Mouse (Mus musculus): Measurements from ENCODE around the gene Rph3al. TPM values are rescaled to one million over a fixed set of nuclear protein-coding genes. Genes with fewer than 3 reads are reported as not detected.

Gene Rph3al
- polyA plus RNA-seq, 1 experiment from 2014 or later = 14.5 TPM

GRCm38 (mm10) chr11:75813085-75813484, 125.1 kb downstream of the Rph3al start:
- ATAC-seq (replicated peaks; ENCODE audit: low FRiP score, low read depth) = no peak

GRCm38 (mm10) chr11:75811900-75812299, 126.3 kb downstream of the Rph3al start:
- TF ChIP-seq CTCF (IDR thresholded peaks at IDR 0.05; ENCODE audit: low read depth) = no peak
- H3K27ac ChIP-seq = peak overlapping the region; percentile 34; the same call in 1 of the 2 replicates
- DNase-seq (ENCODE audit: low spot score) (peak; percentile 87), ATAC-seq (replicated peaks; ENCODE audit: low FRiP score, low read depth) (no peak)
- no peaks in the 10 kb centered on the region for H3K4me1 ChIP-seq (replicated peaks; ENCODE audit: insufficient read depth, low read length)
- H3K4me3 ChIP-seq (replicated peaks; ENCODE audit: low read depth, low read length) = no peak overlapping the region
- H3K9ac ChIP-seq (ENCODE audit: low read depth, low read length) = no peak overlapping the region
- H3K36me3 ChIP-seq (ENCODE audit: insufficient read depth, low read length) = no peaks in the 10 kb centered on the region
- H3K9me3 ChIP-seq (replicated peaks; ENCODE audit: low read length) = no peaks in the 10 kb centered on the region
- H3K27me3 ChIP-seq (ENCODE audit: insufficient read depth, low read length) = no peaks in the 10 kb centered on the region
- WGBS = 34% methylated on average over 3 of the region's 3 CpGs
- H3K4me2 ChIP-seq (ENCODE audit: low read length) = no peak overlapping the region

More at GRCm38 (mm10) chr11:75813085-75813484, 125.1 kb downstream of the Rph3al start:
- no peak for TF ChIP-seq CTCF (IDR thresholded peaks at IDR 0.05; ENCODE audit: low read depth)
- Histone ChIP-seq H3K27ac (0 out of 2 replicates have a peak overlapping the region, but pooled peaks have one; percentile 34), H3K4me2 (ENCODE audit: low read length) (no peak overlapping the region), H3K4me3 (replicated peaks; ENCODE audit: low read depth, low read length) (no peak overlapping the region), H3K4me1 (replicated peaks; ENCODE audit: insufficient read depth, low read length) (no peaks in the 10 kb centered on the region), H3K36me3 (ENCODE audit: insufficient read depth, low read length) (no peaks in the 10 kb centered on the region), H3K9me3 (replicated peaks; ENCODE audit: low read length) (no peaks in the 10 kb centered on the region), H3K9ac (ENCODE audit: low read depth, low read length) (no peak overlapping the region), H3K27me3 (ENCODE audit: insufficient read depth, low read length) (no peaks in the 10 kb centered on the region)
- WGBS = 30% methylated on average over 10 of the region's 10 CpGs
- DNase-seq (ENCODE audit: low spot score) = peak; percentile 55

GRCm38 (mm10) chr11:75810526-75810925, 127.7 kb downstream of the Rph3al start:
- Histone ChIP-seq H3K4me2 (ENCODE audit: low read length) (no peak overlapping the region), H3K27me3 (ENCODE audit: insufficient read depth, low read length) (no peaks in the 10 kb centered on the region), H3K36me3 (ENCODE audit: insufficient read depth, low read length) (no peaks in the 10 kb centered on the region), H3K9me3 (replicated peaks; ENCODE audit: low read length) (no peaks in the 10 kb centered on the region), H3K9ac (ENCODE audit: low read depth, low read length) (no peak overlapping the region), H3K4me3 (replicated peaks; ENCODE audit: low read depth, low read length) (no peak overlapping the region), H3K27ac (no peak overlapping the region), H3K4me1 (replicated peaks; ENCODE audit: insufficient read depth, low read length) (no peaks in the 10 kb centered on the region)
- no peak for TF ChIP-seq CTCF (IDR thresholded peaks at IDR 0.05; ENCODE audit: low read depth)
- no peak for ATAC-seq (replicated peaks; ENCODE audit: low FRiP score, low read depth)
- no peak for DNase-seq (ENCODE audit: low spot score)
- WGBS = 89% methylated on average over 3 of the region's 3 CpGs

- ATAC-seq (replicated peaks; ENCODE audit: low FRiP score, low read depth) (peak; percentile 75), DNase-seq (ENCODE audit: low spot score) (peak; percentile 75)
- peak; percentile 34; the same call in 1 of the 2 replicates for TF ChIP-seq CTCF (IDR thresholded peaks at IDR 0.05; ENCODE audit: low read depth)
- Histone ChIP-seq H3K27ac (no peak overlapping the region), H3K4me3 (replicated peaks; ENCODE audit: low read depth, low read length) (no peak overlapping the region), H3K36me3 (ENCODE audit: insufficient read depth, low read length) (no peaks in the 10 kb centered on the region), H3K27me3 (ENCODE audit: insufficient read depth, low read length) (no peaks in the 10 kb centered on the region), H3K4me2 (ENCODE audit: low read length) (no peak overlapping the region), H3K9me3 (replicated peaks; ENCODE audit: low read length) (no peaks in the 10 kb centered on the region), H3K9ac (ENCODE audit: low read depth, low read length) (no peak overlapping the region), H3K4me1 (replicated peaks; ENCODE audit: insufficient read depth, low read length) (no peaks in the 10 kb centered on the region)
- WGBS = 28% methylated on average over 5 of the region's 5 CpGs
Measured at GRCm38 (mm10) chr11:75807486-75807885, 130.7 kb downstream of the Rph3al start.

GRCm38 (mm10) chr11:75801771-75802550, 136.3 kb downstream of the Rph3al start:
- H3K27me3 ChIP-seq (ENCODE audit: insufficient read depth, low read length) = 0 out of 2 replicates have a peak, but pooled peaks cover 2% of the 10 kb centered on the region
- no peak overlapping the region for H3K4me3 ChIP-seq (replicated peaks; ENCODE audit: low read depth, low read length)
- H3K36me3 ChIP-seq (ENCODE audit: insufficient read depth, low read length) = no peaks in the 10 kb centered on the region
- 73% methylated on average over 7 of the region's 7 CpGs for WGBS
- TF ChIP-seq CTCF (IDR thresholded peaks at IDR 0.05; ENCODE audit: low read depth) = no peak
- no peak for DNase-seq (ENCODE audit: low spot score)
- H3K9ac ChIP-seq (ENCODE audit: low read depth, low read length) = no peak overlapping the region
- H3K27ac ChIP-seq = no peak overlapping the region
- H3K9me3 ChIP-seq (replicated peaks; ENCODE audit: low read length) = no peaks in the 10 kb centered on the region
- no peak for ATAC-seq (replicated peaks; ENCODE audit: low FRiP score, low read depth)
- H3K4me2 ChIP-seq (ENCODE audit: low read length) = no peak overlapping the region
- H3K4me1 ChIP-seq (replicated peaks; ENCODE audit: insufficient read depth, low read length) = no peaks in the 10 kb centered on the region

GRCm38 (mm10) chr11:75801369-75801768, 136.9 kb downstream of the Rph3al start:
- H3K4me2 ChIP-seq (ENCODE audit: low read length) = no peak overlapping the region
- H3K4me1 ChIP-seq (replicated peaks; ENCODE audit: insufficient read depth, low read length) = no peaks in the 10 kb centered on the region
- H3K36me3 ChIP-seq (ENCODE audit: insufficient read depth, low read length) = no peaks in the 10 kb centered on the region
- no peak for TF ChIP-seq CTCF (IDR thresholded peaks at IDR 0.05; ENCODE audit: low read depth)
- ATAC-seq (replicated peaks; ENCODE audit: low FRiP score, low read depth) (no peak), DNase-seq (ENCODE audit: low spot score) (no peak)
- no peak overlapping the region for H3K27ac ChIP-seq
- no peak overlapping the region for H3K9ac ChIP-seq (ENCODE audit: low read depth, low read length)
- H3K9me3 ChIP-seq (replicated peaks; ENCODE audit: low read length) = no peaks in the 10 kb centered on the region
- H3K4me3 ChIP-seq (replicated peaks; ENCODE audit: low read depth, low read length) = no peak overlapping the region
- 95% methylated on average over 4 of the region's 4 CpGs for WGBS
- H3K27me3 ChIP-seq (ENCODE audit: insufficient read depth, low read length) = 0 out of 2 replicates have a peak, but pooled peaks cover 2% of the 10 kb centered on the region

Measured in kidney, postnatal 0 days (tissue).